Mouse (Mus musculus) cerebral cortex, adult 2 months (tissue): ENCODE measurements around the gene Fasl.

Experiments
- WGBS: fragments of 180-500 bp; shearing (Covaris S2); methylation state at CpG from one replicate; pipeline ENCODE4 v1.1.7; 2018; 5-methylcytosine and 5-hydroxymethylcytosine counted together

Gene Fasl

DNA sequence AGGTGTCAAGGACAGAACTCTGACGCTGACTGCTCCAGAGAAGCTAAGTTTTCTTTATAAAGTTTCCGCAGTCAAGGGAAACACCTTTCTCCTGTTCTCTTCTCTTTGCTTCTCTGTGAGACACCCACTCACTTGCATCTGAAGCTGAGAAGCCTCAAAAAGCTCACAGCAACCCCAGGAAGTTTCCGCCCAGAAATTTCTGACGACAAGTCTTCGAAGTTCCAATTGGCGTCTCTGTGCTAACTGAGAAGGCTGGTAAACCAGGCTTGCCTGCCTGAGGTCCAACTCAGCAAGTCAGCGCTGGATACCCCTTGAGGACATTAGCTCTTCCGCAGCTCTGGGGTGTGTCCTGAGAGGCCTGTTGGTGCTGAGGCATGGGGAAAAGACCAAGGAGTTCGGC lies at the start of gene Fasl:
Fasl (minus strand) TSS at position 157 of the 400 bp plus-strand sequence.
- 76% methylated on average over 9 of the region's 9 CpGs for WGBS

DNA sequence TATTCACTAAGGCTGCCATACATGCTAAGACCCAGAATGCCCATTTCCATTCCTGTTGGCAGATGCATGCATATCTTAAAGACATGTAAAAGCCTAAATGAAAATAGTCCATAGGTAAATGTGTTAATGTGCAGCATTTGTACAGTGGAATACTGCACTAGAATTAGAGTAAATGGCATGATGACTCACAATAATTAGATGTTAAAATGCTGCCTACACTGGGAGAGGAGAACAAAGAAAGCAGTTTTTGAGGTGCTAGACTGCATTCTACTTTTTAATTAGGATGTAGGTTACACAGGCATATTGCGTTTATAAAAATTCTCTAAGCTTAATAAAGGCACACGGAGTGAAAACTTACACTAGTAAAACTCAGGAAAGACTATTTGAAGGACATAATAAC lies 38.4 kb upstream of the Fasl start:
- WGBS, result 60% methylated on average over 2 of the region's 2 CpGs

DNA sequence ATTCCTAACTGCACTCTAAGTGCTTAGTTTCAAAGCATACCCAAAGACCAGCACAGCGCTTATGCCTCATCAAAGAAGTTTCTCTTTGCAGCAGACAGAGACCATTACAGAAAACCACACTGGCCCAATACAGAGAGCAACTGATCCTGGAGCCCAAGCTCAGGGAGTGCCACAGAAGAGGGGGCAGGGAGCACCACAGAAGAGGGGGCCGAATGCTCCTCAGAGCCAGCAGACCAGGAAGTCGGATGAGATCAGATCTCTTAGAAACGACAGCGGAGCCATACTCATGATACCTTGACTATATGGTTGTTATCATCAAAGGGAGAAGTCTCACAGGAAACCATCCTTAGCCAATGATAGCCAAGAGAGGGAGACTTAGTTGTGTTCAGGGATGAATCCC lies 21.1 kb upstream of the Fasl start:
- WGBS, result 85% methylated on average over 5 of the region's 5 CpGs

DNA sequence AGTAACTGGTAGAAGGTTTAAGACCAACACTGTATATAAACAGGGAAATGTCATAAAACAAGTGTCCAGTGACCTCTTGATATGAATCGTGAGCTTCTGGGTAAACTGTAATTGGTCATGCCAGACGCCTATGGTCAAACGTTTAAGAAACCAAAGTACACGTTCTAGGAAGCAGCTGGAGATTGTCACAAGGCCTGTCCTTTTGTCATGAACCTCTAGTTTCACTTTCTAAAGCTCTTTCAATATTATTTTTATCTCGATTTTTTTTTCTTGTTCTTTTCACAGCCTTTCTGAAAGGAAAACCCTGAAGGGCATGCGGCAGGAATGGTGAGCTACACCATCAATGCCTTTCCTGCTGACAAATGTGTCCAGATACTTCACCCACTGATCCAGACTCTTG lies 20.7 kb upstream of the Fasl start:
- 82% methylated on average over 6 of the region's 6 CpGs for WGBS

DNA sequence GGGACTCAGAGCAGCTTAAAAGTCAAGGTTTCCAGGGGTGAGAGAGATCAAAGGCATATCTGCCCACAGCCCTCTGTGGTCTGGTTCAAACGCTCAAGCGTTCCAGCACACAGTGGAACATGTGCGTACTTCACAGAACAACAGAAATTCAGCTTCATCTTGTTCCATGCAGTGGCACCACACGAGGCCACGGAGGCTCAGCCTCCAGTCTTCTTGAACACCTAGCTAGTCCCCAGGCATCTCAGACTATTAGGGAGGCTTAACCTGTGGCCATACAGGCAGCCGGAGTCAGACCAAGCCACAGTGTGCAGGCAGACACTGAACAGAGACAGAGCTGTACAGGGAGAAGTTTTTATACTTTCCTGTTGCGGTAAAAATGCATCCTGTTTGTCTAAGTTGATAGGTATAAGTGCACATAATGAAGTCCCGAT lies 16.3 kb upstream of the Fasl start:
- 90% methylated on average over 8 of the region's 8 CpGs for WGBS

DNA sequence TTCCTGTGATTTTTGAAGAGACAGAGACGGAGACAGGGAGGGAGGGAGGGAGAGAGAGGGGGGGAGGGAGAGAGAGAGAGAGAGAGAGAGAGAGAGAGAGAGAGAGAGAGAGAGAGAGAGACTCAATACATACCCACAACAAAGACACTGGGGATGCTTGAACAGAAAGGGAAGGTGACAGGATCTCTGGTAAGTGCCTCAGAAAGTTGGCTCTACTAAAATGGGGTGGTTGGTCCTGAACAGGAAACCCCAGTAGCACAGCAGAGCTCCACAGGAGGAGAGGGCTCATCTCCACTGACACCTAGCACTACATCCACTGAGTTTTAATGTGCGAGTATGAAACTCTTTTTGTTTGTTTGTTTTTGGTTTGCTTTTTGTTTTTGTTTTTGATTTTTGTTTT lies 13.0 kb upstream of the Fasl start:
- 84% methylated on average over 2 of the region's 2 CpGs for WGBS

DNA sequence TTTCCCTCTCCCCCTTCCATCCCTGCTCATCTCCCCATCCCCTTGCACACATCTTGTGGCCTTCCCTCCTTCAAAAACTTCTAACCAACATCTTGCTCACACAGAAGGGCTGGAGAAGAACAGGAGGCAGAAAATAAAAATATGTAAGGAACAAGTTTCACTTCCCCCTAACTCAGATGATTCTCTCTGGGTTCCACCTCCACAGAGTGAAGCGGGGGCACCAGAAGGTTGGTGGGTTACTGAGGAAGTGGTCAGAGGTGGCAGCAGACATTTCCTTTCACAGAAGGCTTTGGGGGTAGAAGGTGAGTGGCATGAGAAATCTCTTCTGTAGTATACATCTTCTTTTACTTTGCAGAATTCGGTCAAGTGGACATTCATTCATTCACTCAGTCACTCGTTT lies 10.6 kb upstream of the Fasl start:
- WGBS, result 87% methylated on average over 3 of the region's 3 CpGs

DNA sequence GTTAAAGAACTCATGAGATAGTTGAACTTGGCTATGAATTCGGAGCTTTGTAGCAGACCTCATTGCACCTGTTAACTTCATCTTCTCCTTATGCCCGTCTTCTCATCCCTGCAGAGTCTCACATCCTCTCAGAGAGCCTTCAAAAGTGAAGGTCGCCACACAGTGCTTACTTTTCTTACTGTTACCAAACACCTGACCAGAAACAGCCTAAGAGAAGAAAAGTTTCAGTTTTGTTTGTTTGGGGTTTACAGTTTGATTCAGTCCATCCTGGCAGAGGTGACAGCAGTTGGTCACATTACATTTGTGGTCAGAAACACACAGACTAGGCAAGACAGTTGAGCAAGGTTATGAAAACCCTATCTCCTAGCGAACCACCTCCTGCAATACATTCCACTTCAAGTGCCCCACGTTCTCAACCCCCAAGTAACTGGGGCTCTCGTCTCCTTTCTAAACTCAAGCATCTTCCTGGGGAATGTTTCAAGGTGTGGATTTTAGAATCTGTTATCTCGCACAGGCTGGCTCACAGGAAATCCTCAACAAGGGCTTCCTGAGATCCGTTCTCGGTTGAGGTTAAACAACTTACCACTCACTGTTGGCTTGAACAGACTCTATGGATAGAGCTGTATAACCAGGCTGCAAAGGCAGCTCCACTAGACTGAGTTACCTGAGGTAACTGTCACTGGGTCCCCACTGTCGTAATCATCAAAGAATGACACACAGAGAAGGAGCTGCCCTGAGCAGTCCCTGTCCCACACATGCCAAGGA lies 6.3 kb upstream of the Fasl start:
- 86% methylated on average over 10 of the region's 10 CpGs for WGBS

DNA sequence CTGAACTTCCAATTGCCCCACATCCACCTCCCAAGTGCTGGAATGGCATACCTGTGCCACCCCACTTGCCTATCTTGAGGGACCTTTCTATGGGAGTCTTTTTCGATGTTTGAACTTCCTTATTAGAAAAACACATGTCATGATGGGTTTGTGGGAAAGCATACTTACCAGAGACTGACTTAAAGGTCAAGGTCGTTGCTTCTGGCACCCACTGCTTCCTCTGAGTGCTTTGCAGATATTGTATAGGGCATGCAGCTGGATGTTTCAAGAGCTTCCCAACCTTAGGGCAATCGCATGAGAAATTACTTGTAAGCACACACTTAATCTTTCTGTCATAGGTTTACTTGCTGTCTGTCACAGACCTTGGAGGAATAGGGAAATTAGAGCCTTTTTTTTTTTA lies 5.0 kb upstream of the Fasl start:
- 84% methylated on average over 3 of the region's 3 CpGs for WGBS

DNA sequence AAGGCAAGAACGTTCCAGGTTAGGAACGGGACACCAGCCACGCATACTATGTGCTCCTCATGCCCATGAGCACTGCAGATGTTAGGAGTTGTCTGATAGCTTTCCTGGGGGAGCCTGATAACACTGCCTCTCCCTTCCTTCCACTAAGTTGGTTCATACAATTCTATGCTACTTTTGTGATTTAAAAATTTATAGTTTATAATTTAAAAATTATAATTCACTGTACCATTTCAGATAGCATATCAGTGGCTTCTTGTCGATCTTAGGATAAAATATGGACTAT lies 4.3 kb upstream of the Fasl start:
- WGBS, result 93% methylated on average over 4 of the region's 4 CpGs

DNA sequence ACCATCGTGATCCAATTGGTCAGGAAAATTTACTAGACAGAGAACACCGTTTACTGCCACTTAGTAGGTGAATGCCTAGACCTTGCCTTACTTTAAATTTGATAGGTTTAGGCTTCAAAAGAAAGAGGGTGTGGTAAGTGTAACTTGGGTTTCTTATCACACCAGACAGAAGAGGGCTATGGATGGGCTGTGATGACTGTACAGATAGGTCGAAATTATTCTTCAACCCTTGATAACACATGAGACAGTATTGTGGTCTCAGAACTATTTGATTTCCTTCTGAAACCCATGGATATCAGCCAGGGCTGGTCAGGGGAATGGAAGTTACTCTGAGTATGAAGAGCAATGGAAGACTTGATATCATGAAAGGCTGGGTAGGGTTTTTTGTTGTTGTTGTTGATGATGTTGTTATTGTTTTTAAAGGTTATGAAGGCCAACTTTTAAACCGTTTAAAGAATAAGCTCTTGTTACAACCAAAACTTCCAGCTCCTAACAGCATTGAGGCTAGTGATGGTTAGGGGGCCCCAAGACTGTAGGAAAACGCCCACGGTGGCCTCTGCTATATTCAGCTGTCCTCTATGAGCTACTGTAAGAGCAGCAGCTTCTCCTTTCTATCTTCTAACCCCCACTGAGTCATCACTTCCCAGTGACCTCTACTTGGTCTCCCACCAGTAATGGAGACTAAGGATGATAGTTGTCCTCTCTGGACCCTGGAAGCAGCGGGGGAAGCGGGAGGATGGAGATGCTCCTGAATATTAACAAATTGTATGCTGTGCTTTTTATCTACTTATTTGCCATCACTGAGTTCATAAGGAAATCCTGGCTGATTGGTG lies 3.8 kb upstream of the Fasl start:
- 88% methylated on average over 8 of the region's 8 CpGs for WGBS

DNA sequence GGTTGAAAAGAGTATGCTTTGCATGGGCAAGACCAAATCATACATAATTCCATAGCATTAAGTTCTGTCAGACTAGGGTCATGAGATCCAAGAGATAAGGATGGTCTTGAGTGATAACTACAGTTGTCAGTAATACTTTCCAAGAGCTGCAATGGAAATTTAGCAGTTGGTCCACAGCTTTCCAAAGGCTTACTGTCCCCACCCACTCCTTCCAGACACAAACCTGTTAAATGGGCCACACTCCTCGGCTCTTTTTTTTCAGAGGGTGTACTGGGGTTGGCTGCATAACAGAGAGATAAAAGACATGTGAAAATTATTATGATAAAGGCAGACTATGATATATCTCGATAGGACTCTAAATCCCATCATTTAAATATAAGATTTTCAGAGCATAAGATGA lies 5.6 kb downstream of the Fasl start:
- 51% methylated on average over 2 of the region's 2 CpGs for WGBS

DNA sequence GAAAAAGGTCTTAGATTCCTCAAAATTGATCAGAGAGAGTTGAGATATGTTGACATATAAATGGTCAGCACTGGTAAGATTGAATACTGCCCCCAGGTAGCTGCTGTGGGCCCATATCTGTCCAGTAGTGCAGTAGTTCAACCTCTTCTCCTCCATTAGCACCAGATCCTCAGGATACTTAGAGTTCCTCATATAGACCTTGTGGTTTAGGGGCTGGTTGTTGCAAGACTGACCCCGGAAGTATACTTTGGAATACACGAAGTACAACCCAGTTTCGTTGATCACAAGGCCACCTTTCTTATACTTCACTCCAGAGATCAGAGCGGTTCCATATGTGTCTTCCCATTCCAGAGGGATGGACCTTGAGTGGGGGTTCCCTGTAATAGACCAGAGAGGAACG lies 6.7 kb downstream of the Fasl start:
- 93% methylated on average over 5 of the region's 5 CpGs for WGBS

DNA sequence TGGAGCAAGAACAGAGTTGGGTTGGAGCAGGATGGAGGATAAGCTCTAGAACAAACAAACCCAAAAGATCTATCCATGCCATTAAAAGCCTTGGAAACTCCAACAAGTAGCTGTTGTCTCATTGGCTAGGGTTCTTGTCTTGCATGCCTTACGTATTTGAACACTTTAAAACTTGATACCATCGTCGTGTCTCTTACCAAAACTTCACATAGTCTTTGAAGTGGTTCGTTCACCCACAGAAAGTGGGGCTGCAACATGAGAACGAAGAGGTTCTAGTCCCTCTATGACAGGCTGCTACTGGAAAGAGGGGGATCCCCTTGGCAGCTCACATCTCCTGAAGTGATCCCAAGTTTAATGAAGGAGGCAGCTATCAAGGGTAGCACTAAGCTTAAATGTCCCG lies 13.1 kb downstream of the Fasl start:
- WGBS, result 91% methylated on average over 6 of the region's 6 CpGs

DNA sequence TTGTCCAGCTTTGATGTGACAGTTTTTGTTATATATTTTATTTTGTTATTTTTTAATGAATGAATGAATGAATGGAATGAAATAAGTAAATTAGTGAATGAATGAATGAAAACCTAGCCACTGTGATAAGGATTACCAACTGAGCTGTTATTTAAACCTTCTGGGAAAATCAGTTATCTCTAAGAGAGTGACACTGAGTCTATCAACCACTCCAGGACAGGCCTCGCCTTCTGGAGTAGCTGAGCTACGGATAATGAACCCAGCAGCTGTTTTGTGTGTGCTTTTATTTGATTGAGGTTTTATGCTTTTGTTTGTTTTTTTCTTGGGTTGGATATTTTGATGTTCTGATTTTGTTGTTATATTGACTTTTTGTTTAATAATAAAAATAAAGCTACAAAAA lies 17.0 kb downstream of the Fasl start:
- 93% methylated on average over 2 of the region's 2 CpGs for WGBS

DNA sequence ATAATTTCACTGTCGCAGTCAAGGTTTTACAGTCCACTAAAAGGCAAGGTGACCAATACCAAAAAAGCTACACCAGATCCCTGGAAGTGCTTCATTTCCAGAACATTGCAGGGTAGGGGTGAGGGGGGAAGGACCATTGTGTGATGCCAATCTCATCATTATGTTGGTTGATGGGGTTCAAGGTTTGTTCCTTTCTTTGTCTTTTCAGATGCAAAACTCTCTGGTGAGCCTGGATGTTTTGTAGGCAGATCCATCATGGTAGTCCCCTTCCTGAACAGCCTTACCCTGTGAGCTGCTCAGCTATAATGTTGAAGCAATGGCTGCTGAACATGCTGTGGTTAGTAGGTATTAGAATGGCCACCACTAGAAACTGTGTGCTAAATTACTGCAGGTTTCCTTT lies 19.0 kb downstream of the Fasl start:
- 95% methylated on average over 1 of the region's 1 CpGs for WGBS

DNA sequence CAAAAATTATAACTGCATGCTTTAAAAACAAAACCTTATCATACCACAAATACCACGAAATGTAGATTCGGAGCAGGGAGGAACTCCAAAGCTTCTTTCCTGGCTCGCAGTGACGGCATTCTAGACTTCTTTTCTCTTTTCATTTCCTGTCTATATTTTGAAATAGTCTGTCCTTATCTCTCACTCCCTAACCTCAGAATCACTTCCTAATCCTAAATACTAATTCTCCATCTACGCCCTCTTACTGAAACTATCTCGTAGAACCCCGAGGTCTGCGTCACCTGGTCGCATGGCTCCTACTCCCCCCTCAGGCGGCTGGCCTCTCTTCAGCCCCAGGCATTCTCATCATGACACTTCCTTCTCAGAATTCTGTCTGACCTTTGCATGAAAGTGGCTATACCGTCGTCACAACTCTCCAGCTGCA lies 21.2 kb downstream of the Fasl start:
- WGBS, result 64% methylated on average over 12 of the region's 12 CpGs

DNA sequence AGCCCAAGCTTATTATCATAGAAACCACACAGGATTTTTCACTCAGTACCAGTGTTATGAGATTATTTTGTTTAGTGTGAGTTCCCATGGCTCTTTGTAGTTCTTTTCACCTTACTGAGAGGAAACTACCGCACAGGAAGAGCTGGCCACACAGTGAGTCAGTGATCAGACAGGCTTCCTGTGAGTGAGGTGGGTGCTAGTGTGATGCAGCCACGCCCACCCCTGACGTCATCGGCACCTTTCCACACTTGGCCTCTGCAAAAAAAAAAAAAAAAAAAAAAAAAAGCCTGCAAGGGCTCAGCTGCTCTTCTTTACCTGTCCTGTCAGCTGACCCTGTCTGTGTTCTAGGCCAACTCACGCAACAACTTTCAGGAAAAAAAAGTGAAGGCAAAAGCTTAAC lies 21.6 kb downstream of the Fasl start:
- WGBS, result 57% methylated on average over 5 of the region's 5 CpGs

DNA sequence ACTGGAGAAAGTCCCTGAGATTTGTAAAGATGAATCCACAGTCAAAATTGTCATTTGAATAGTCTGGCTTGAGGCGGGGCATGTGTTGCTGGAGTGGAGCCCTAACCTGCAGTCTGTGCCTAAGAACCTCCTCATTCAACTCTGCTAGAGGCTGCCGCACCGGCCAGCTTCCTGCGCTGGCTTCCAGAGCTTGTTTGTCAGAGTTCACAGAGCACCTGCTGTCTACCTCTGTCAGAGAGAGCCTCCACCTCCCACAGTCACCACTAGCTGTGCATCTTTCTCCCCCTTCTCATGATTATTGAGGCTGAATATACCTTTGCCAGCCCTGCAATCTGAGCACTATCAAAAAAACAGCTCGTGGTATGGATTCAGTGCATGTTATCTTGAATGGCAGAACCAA lies 22.4 kb downstream of the Fasl start:
- WGBS, result 68% methylated on average over 5 of the region's 5 CpGs

DNA sequence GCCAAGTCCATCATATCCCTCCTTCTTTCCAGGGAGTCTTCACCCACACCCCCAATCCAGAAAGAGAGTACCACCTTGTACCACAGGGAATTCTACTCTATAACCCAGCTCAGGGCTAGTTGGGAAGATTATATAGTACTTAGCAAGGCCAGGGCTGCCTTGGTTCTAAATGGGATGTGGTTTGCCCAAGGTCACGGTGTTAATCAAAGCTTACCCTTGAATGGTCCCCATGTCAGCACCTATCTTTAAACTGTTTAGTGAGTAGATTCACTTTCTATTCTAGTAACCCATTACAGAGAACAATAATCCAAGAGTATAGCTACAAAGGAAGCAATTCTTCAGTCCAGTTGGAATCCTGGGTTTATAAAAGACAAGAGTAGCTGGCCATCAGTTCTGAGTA lies 23.3 kb downstream of the Fasl start:
- 95% methylated on average over 1 of the region's 1 CpGs for WGBS

DNA sequence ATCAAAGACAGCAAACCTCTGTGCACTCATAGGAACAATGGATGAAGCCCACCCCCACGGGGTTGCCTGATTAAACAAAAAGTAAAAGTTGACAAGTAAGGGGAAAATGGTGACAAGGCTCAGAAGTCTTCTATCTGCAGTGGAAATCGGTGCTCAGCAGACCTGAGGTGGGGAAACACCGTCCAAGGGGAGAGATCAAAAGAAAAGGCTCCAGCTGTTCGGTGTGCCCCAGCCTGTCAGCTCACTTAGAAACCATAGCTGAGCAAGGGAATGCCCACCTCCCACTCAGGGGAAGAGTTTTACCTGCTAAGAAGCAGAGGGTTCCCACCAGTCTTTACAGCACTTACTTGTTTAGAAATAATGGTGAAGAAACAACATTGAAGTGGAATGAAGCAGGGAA lies 26.7 kb downstream of the Fasl start:
- 62% methylated on average over 4 of the region's 4 CpGs for WGBS

DNA sequence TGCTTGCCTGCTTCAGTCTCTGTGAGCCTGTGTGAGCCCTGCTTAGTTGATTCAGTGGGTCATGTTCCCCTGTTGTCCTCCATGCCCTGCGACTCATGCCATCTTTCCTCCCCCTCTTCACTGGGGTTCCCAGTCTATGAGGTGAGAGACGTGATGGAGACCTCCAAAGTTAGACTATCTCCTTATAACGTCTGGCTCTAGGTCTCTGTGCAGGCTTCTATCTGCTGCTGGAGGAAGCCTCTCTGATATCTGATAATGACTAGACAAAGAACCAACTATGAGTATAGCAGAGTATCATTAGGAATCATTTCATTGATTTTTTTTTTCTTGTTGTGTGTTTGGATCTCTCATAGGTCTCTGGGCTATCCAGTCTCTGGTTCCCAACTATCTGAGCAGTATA lies 31.7 kb downstream of the Fasl start:
- 91% methylated on average over 3 of the region's 3 CpGs for WGBS

DNA sequence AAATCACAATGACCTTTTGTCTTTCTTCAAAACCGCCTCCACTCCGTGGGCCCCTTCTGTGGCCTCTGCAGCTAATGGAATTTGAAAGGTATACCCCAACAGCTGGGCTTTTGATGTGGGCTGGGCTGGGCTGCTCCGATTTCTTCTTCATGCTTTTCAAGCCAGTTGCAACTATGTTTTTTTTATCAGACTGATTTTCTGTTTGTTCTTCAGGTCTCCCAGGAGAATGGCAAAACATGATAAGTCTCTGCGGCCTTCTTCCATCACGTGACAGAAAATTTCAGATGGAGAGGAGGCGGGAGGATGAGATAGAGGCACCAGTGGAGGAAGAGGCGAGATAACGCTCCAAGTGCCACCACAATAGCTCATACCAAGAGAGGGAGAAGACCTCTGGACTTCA lies 37.0 kb downstream of the Fasl start:
- 71% methylated on average over 8 of the region's 8 CpGs for WGBS
